Mouse (Mus musculus): ENCODE measurements at regions not wholly inside any gene's neighbourhood (a gene's known extent, or its start where the extent isn't known, plus 50 kb on each side); places are given as distances from the start of the nearest gene placed in this dataset.

GRCm38 (mm10) chr5:90068601-90069000 lies 155.2 kb downstream of the Cox18 start:
- no peak overlapping the region for H3K9ac ChIP-seq (ENCODE audit: insufficient read depth, low read depth)
- no peak overlapping the region for H3K4me2 ChIP-seq (ENCODE audit: insufficient read depth, low read depth, poor library complexity, severe bottlenecking)
- H3K79me2 ChIP-seq (replicated peaks; ENCODE audit: control insufficient read depth, extremely low read depth, insufficient read depth, poor library complexity, severe bottlenecking): no peaks in the 10 kb centered on the region
- TF ChIP-seq RCOR1 (conservative IDR thresholded peaks at IDR 0.05; ENCODE audit: low read depth, low read length): no peak
- TF ChIP-seq GABPA (IDR thresholded peaks at IDR 0.05; ENCODE audit: insufficient replicate concordance, low read depth, low read length): no peak
- TF ChIP-seq IRF4 (IDR thresholded peaks at IDR 0.05; ENCODE audit: low read depth, low read length): no peak
- no peak for TF ChIP-seq PAX5 (IDR thresholded peaks at IDR 0.05; ENCODE audit: low read length)
- no peak for TF ChIP-seq JUN (IDR thresholded peaks at IDR 0.05; ENCODE audit: insufficient read depth, low read depth, low read length)
- no peak for TF ChIP-seq ZC3H11A (IDR thresholded peaks at IDR 0.05; ENCODE audit: low read depth, low read length)
- no peak for TF ChIP-seq MAZ (IDR thresholded peaks at IDR 0.05; ENCODE audit: low read depth, low read length)
- TF ChIP-seq BHLHE40 (IDR thresholded peaks at IDR 0.05; ENCODE audit: low read depth, low read length): no peak
- TF ChIP-seq MAX (IDR thresholded peaks at IDR 0.05; ENCODE audit: low read length): no peak
- TF ChIP-seq POLR2AphosphoS2 (IDR thresholded peaks at IDR 0.05; ENCODE audit: low read depth, low read length): no peak
- no peak for TF ChIP-seq MXI1 (IDR thresholded peaks at IDR 0.05; ENCODE audit: low read depth, low read length)
- TF ChIP-seq MEF2A (IDR thresholded peaks at IDR 0.05; ENCODE audit: borderline replicate concordance, low read depth, low read length): no peak
- no peak for TF ChIP-seq TCF12 (IDR thresholded peaks at IDR 0.05; ENCODE audit: low read depth, low read length)
- H3K27me3 ChIP-seq (replicated peaks): no peaks in the 10 kb centered on the region
- H3K36me3 ChIP-seq (replicated peaks in 1 of 2; ENCODE audit: control insufficient read depth in 1 of 2, insufficient read depth in 1 of 2, low read length in 1 of 2): no peaks in the 10 kb centered on the region
- in situ Hi-C loops (cut with MboI; ENCODE audit: low pct_ligation_motif_present, low pct_unique_long_range_greater_than_20kb, low sequenced_read_pairs): no loop called here
- DNase-seq (ENCODE audit: extremely low read depth): no peak
- dilution Hi-C loops (cut with MboI; ENCODE audit: extremely low pct_ligation_motif_present, extremely low pct_unique_long_range_greater_than_20kb, low sequenced_read_pairs): no loop called here
- no peak overlapping the region for H3K4me3 ChIP-seq (replicated peaks in 1 of 3; ENCODE audit: low read depth in 2 of 3, low read length in 2 of 3, poor library complexity in 1 of 3)
- H3K27ac ChIP-seq (ENCODE audit: insufficient read depth, low read depth): no peak overlapping the region
- no peaks in the 10 kb centered on the region for H3K9me3 ChIP-seq (replicated peaks; ENCODE audit: low read length)
- no peaks in the 10 kb centered on the region for H3K4me1 ChIP-seq (ENCODE audit: control insufficient read depth in 1 of 2, insufficient read depth in 2 of 2)

GRCm38 (mm10) chr5:90067817-90068216 lies 156.0 kb downstream of the Cox18 start:
- Histone ChIP-seq H3K9me3 (replicated peaks; ENCODE audit: low read length) (no peaks in the 10 kb centered on the region), H3K36me3 (replicated peaks in 1 of 2; ENCODE audit: control insufficient read depth in 1 of 2, insufficient read depth in 1 of 2, low read length in 1 of 2) (no peaks in the 10 kb centered on the region), H3K4me2 (ENCODE audit: insufficient read depth, low read depth, poor library complexity, severe bottlenecking) (no peak overlapping the region), H3K27me3 (replicated peaks) (no peaks in the 10 kb centered on the region), H3K4me3 (replicated peaks in 1 of 3; ENCODE audit: low read depth in 2 of 3, low read length in 2 of 3, poor library complexity in 1 of 3) (no peak overlapping the region), H3K79me2 (replicated peaks; ENCODE audit: control insufficient read depth, extremely low read depth, insufficient read depth, poor library complexity, severe bottlenecking) (no peaks in the 10 kb centered on the region), H3K27ac (ENCODE audit: insufficient read depth, low read depth) (no peak overlapping the region), H3K4me1 (ENCODE audit: control insufficient read depth in 1 of 2, insufficient read depth in 2 of 2) (no peaks in the 10 kb centered on the region), H3K9ac (ENCODE audit: insufficient read depth, low read depth) (no peak overlapping the region)
- dilution Hi-C loops (cut with MboI; ENCODE audit: extremely low pct_ligation_motif_present, extremely low pct_unique_long_range_greater_than_20kb, low sequenced_read_pairs): no loop called here
- no peak for DNase-seq (ENCODE audit: extremely low read depth)
- in situ Hi-C loops (cut with MboI; ENCODE audit: low pct_ligation_motif_present, low pct_unique_long_range_greater_than_20kb, low sequenced_read_pairs): no loop called here
- TF ChIP-seq MAFK (IDR thresholded peaks at IDR 0.05; ENCODE audit: insufficient replicate concordance, low read length) (no peak), CHD2 (IDR thresholded peaks at IDR 0.05; ENCODE audit: low read length) (no peak), ZNF384 (IDR thresholded peaks at IDR 0.05; ENCODE audit: low read depth, low read length) (no peak), ZKSCAN1 (IDR thresholded peaks at IDR 0.05; ENCODE audit: borderline replicate concordance, low read depth, low read length) (no peak), ETS1 (conservative IDR thresholded peaks at IDR 0.05; ENCODE audit: low read depth, low read length) (no peak), EP300 (IDR thresholded peaks at IDR 0.05; ENCODE audit: low read length) (no peak), PAX5 (IDR thresholded peaks at IDR 0.05; ENCODE audit: low read length) (no peak), POLR2AphosphoS2 (IDR thresholded peaks at IDR 0.05; ENCODE audit: low read depth, low read length) (no peak), UBTF (IDR thresholded peaks at IDR 0.05; ENCODE audit: low read depth, low read length) (no peak), CTCF (conservative IDR thresholded peaks at IDR 0.05 in 1 of 2, IDR thresholded peaks at IDR 0.05 in 1 of 2; ENCODE audit: low read depth in 2 of 2, low read length in 2 of 2) (no peak), HCFC1 (IDR thresholded peaks at IDR 0.05; ENCODE audit: low read depth, low read length) (no peak), KAT2A (IDR thresholded peaks at IDR 0.05; ENCODE audit: insufficient replicate concordance, low read length) (no peak), ZC3H11A (IDR thresholded peaks at IDR 0.05; ENCODE audit: low read depth, low read length) (no peak), IRF4 (IDR thresholded peaks at IDR 0.05; ENCODE audit: low read depth, low read length) (no peak), SMC3 (IDR thresholded peaks at IDR 0.05; ENCODE audit: low read depth, low read length) (no peak), MAX (IDR thresholded peaks at IDR 0.05; ENCODE audit: low read length) (no peak), ELF1 (IDR thresholded peaks at IDR 0.05; ENCODE audit: low read depth, low read length) (no peak), POLR2A (IDR thresholded peaks at IDR 0.05; ENCODE audit: low read depth, low read length) (no peak), MAZ (IDR thresholded peaks at IDR 0.05; ENCODE audit: low read depth, low read length) (no peak)

Measured in CH12.LX (cell line).